Mouse (Mus musculus): Measurements from ENCODE around the gene Snd1.

GRCm38 (mm10) chr6:28571946-28572345 is 97.0 kb downstream of the Snd1 start:
- TF ChIP-seq ZC3H11A (IDR thresholded peaks at IDR 0.05; ENCODE audit: borderline replicate concordance, low read depth, low read length) = no peak
- no peak for TF ChIP-seq ZNF384 (IDR thresholded peaks at IDR 0.05; ENCODE audit: low read depth, low read length)
- TF ChIP-seq CHD2 (IDR thresholded peaks at IDR 0.05; ENCODE audit: low read depth, low read length) = no peak
